Mouse (Mus musculus) cerebellum, postnatal 36 days (tissue): ENCODE measurements at regions not wholly inside any gene's neighbourhood (a gene's known extent, or its start where the extent isn't known, plus 50 kb on each side); places are given as distances from the start of the nearest gene placed in this dataset.

Experiments
- DNase-seq, 2 experiments: peaks; one replicate each; pipeline ENCODE4 v3.0.0; 2021 to 2022; ENCODE audit warnings: mixed read lengths in 2 of 2

DNA sequence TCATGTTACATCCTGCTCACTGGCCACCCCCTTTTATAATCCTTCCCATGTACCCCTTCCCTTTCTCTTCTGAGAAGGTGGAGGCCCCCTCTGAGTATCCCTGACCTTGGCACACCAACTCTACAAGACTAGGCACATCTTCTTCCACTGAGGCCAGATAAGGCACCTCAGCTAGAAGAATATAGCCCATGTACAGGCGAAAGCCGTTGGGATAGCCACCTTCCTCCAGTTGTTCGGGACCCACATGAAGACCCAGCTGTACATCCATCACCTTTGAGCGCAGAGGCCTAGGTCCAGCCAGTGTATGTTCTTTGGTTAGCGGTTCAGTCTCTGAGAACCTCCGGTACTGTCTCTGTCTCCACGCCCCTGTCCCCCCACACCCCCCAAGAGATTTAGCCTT lies 189.9 kb downstream of the Spry2 start:
- no peak for DNase-seq

DNA sequence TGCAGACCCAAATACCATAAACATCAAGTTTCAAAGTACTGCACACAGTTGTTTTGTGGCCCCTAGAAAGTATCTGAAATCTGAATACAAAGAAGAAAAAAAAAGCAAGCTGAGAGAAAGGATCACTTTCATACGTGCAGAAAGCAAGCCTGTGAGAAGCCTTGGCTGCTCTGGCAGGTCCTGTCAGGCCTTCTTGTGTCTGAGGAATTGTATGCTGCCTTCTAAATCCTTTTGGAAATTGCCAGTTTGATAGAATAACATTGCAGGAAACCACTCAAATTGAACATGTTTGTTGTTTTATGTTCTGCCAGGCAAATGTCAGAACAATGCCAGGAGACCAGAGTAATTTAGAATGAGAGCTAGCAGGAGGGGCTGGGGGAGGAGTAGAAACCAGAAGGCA lies 198.0 kb downstream of the Spry2 start:
- DNase-seq = no peak

DNA sequence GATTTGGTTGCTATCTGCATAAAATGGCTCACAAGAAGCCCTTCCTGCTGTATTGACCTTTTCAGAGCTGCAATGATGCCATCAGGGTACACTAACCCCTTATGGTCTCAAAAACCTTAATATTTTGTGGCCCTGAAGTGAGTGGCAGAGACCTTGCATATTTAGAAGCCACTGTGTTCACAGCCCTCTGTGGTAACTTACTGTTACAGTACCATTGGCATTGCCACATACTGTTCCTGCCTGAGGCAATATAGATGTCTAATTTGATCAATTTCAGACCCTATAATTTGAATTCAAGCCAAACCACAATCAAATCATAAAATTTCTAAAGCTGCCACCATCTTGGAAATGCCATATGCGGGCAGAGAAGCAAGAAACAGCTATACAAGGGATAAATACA lies 198.5 kb downstream of the Spry2 start:
- no peak for DNase-seq

DNA sequence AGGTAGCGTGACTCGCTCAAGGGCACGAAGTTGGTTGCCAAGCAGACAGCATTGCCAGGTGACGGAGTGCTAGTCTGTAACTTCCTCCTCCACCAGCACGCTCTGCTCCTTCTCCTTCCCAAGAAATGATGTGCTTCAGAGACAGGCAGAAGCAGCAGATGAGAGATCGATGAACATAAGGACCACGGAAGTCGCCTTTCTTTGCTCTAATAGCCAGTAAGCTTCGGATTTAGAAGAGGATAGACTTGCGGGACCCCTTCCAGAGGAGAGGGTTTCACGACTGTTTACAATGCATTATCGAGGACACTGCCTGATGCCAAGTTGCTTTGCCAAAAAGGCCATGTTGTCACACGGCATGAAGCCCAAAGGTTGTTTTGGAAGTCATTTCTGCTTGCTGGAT lies 199.2 kb downstream of the Spry2 start:
- peak; percentile 77 to 86 for DNase-seq

DNA sequence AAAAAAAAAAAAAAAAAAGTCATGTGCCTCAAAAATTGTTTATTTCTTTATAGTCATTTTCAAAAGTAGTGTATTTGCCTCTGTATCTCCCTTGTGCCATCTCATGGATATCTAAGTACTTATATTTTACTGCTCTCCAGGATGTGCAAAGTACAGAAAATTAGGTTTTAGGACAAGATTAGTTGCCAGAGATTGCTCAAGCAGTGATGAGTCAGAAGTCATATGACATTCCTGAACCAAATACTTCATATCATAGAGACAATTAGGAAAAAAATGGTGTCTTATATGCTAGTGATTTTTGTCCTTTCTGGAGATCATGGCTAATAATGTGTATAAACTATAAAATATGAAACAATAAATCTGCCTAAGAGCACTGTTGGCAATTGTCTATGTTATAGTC lies 201.7 kb downstream of the Spry2 start:
- no peak for DNase-seq

DNA sequence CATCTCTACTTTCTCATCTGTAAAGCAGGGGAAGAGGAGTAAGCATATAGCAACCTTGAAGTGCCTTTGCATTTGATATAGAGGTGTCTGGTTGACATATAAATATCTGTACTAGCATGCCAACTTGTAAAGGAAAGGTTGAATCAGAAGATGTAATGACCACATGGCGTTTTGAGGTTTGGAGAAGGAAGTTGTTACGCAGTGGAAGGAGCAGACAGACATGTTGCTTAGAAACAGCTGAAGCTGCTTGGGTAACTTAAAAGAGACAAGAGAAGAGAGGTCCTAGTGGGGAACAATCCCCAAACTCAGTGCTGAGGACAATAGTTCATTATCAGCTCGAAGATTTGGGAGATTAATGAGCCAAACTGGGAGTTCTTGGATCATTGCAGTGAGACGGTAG lies 202.9 kb downstream of the Spry2 start:
- DNase-seq = no peak

DNA sequence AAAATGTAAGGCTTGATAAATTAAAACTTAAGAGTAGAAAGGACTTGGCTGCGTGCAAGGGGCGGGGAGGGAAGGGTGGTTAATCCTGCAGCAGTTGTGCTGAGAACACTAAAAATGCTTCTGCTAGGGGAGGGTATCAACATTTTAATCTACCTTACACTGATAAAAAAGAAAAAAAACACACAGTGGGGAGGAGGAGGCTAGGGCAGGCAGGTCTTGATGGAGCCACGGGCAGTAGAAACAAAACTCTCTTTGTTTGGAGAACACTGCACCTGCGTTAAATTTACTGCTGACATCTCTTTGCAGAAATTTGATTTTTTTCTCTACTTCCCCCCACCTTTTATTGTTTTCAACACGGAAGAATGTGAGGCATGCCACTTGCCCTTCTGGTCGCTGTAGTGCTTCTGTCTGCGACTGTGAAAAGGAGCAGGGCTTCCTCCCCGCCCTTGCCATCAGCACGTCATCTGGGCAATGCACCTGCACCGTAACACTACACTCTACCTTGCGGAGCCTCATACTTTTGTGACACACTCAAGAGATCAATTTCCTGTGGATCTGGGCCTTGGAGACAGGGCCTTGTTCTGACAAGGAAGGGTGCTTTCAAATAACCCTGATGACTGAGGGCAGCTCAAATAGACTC lies 211.7 kb downstream of the Spry2 start:
- no peak for DNase-seq

DNA sequence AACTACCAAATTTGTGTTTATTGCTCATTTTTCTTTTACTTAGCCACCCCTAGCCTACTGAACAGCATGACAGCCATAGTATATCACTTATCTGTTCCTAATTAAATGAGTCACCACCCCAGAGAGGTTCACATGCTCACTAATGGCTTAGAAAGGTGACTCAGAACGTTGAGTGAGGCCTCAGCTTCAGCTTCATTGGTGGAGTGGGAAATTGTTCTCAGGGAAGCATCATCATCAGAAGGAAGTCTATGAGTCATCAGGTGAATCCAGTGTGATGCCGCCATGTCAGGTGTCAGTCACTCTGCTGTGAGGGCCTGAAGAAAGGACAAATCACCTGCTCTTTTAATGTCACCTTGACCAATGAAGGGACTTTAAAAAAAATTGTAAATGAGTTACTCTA lies 212.3 kb downstream of the Spry2 start:
- no peak for DNase-seq

DNA sequence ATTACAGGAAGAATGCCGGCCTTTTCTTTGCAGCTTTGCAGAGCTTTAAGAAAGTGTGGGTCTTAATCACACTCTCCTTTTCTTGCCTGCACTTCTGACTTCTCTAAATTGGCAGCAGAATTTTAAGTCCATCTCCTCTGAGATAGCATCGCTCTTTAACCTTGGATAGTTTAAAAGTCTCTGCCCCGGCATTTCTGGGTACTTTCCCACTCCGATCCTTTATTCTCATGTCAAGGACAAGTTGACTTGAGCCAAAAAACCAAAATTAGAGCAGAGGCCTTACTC lies 220.0 kb downstream of the Spry2 start:
- DNase-seq = peak in 1 of 2 experiments; percentile 40

DNA sequence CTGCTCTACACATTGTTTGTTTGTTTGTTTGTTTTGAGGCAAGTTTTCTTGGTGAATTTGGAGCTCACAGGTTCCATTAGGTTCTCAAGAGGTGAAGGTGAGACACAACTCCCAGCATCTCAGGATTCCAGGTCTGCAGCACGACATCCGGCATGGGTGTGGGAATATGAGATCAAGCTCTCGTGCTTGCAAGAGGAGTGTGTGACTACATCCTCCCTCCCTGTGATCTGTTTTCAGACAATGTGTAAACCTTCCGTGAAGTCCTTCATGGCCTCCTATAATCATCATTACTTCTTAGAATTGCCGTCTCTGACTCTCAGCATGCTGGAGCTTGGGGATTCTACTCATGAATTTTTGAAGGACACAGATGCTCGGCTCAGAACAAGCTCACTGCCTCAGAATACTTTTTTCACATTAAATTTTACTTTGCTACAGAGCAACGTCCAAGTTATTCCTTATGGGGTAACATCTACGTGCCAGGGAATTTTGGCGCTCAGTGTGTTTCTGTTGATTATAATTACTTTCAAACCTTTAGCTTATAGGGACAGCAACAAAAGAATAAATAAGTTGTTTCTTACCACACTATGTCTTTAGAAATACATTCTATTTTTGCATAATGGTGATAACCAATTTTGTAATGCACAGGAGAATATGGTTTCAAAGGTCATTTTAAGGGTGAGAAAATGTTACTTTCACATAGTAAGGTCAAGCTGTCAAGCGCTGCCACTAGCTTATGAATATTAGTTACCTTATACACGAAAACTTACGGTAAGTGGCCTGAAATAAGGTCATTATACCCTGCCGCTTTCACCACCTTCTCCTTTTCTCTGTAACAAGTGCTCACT lies 220.6 kb downstream of the Spry2 start:
- no peak for DNase-seq

DNA sequence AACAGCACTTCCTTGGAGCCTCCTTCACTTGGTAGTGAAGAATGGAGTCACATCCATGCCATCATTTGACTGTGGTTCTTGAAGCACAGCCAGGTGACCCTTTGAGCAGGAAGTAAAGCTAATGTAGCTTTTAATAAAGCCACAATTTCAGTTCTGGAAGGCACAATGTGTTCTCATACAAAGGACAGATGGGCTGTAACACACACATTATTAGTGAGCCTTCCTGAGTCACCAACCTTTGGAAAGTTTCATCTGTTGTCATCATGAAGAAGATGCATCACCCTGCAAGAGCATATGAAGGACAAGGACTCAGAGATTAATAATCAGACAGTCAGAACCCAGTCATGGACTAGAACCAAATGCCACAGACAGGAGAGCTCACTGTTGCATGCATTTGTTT lies 221.6 kb downstream of the Spry2 start:
- no peak for DNase-seq

DNA sequence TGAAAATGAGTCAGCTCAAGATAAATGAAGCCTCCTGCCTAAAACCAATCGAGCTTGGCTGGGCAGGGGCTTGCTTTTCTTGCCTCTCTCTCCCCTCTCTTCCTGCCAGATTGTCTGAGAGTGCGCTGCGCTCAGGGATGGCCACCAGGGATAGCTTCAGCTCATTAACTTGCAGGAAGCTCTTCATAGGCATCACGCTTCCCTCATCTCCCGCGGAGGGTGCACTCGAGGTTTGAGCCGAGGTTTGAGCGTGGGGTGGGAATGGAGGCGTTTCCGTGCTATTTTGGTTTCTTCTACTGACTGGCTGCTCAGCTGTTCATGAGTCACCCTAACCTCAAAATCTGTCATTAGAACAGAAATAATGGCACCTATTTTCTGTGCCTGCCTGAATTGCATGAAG lies 227.7 kb downstream of the Spry2 start:
- DNase-seq = peak; percentile 77 to 78

DNA sequence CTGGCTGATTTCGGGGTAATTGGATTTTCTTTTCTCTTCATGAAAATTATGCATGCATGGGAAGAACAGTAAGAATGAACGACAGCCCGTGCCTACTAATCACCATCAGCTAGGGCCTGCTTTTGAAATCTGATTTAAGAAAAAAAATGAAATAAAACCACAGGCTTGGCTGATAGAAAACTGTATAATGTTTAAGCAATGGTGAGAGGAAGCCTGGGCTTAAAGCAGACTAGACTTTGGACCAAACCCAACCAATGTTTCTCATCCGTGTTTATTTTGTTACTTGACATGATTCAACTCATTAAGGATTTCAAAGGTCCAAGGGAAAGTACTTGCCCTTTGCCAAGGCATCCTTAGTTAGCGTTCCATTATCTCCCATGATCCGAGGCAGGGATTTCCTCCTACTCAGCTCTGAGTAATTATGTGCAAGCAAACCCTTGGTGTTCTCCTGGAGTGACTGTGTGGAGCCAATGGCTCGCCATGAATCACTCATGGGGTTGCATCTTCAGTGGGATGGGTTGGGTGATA lies 231.9 kb downstream of the Spry2 start:
- DNase-seq = no peak

DNA sequence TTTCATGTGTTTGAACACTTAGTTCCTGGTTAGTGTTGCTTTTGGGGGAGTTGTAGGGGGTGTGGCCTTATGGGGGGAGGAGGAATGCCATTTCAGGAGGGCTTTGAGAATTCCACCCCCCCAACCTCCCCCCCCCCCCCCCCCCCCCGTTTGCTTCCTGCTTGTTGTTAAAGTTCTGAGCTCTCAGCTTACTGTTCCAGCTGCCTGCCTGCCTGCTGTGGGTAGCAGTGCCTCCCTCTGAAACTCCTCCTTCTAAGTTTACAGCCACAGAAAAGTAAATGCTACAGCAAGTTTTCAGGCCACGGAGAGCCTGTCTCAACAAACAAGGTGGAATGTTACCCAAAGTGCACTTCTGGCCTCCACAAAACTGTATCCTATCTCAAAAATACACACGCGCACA lies 233.1 kb downstream of the Spry2 start:
- no peak for DNase-seq

DNA sequence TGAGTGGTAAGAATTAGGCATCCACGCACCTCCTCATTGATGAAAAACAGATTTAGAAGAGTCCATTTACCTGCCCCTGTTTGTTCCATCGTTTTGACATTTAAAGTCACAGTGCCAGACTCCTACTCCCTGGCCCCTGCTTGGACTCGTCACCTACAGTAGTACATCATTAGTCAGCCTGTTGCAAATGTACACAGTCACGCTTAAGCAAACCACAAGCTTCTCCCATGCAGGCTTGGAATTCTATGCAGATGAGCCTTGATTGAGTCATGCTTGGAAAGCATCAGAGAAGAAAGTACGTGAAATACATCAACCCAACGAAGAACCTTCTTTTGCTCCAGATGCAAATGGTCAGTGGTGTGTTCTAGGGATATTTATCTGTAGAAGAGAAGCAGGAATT lies 233.8 kb downstream of the Spry2 start:
- DNase-seq = no peak

DNA sequence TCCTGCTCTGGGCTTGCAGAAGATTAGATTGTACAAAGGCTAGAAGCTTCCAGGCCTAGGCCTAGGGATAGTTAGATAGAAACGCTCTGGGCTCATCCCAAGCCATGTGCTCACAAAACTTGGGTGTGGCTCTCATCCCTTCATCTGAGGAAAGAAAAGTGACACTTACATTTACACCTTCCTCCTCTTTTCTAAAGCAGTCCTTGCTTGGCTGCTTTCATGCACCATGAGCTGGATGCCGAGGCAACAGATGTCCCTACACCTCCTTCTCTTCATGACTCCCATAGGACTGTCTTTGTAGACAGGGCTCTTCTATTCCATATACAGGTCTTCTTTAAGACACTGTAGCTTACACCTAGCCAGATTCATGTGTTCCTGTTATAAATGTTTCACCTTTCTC lies 238.3 kb downstream of the Spry2 start:
- DNase-seq = no peak

DNA sequence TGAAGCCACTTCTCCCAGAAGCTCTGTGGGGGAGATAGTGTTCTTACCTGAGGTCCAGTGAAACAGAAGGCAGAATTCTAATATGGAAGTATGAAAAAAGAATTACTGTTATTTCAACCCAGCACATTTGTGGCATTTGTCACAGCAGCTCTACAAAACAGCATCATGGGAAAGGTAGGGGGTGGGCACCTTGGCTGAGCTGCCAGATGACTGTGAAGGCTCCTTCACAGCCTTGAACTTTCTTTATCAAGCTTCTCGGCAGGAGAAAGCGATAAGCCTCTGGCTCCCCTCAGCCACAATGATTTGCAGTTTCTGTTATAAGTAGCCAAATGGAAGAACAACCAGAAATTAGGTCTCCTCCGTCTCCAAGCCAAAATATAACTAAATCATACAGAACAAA lies 249.5 kb downstream of the Spry2 start:
- DNase-seq = no peak

DNA sequence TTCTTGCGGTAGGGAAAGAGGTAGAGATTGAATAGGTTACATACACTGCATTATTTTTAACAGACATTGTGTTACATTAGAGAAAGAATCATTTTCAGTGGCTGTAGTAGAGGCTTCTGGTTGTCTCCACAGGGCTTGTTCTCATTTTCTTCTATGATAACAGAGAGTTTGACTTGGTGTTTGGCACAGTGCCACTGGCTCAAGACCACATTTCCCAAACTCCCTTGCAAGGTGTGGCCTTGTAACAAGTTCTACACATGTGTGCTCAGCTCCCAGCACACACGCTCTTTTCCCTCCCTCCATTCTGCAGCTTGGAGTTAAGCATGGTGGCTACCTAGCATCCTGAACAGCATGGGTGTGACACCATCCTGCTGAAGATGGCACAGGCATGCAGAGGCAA lies 252.2 kb downstream of the Spry2 start:
- no peak for DNase-seq

DNA sequence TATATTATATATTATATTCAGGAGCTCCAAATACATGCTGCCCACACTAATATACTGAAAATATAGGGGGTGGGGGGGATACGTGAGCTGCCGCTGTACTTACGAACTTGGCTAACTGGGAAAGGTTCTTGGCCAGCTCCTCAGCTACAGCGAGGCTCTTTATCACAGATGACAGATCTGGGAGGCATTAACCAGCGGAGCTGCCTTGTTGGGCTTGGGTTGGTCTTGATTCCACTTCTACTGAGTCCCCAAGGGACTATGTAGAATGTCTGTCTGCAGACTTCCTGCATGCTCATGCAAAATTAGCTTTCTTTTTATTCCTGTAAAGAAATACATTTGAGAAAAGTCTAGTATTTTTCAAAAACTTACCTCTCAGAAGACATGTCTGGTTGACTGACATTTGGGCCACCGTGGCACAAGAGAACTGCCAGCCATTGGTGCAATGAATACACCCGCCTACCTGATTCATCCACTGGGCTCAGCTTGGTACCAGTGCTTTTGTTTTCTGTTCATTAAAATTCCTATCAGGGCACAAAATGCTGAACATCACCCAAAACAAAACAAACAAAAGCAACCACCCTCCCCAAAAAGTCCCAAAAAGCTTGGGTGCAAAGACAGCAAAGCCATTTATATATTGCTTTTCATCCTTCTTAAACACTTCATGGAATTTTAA lies 253.2 kb downstream of the Spry2 start:
- no peak for DNase-seq

DNA sequence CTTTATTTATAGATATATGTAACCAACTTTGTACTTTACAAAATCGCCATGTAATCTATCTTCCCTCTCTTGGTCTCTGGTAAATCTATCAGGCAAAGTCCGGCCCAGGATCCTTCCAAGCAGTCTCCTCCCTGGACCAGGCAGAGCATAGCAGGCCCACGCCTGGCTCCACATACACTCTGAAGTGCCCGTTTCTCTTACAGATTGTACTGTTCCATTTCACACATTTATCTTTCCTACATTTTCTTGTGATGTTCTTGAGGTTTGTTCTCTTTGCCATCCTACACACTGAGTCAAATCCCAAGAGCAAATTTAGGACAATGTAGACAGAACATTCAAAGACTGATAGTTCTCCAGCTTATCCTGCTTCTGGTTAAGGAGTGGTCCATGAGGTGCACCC lies 264.3 kb downstream of the Spry2 start:
- DNase-seq = no peak

DNA sequence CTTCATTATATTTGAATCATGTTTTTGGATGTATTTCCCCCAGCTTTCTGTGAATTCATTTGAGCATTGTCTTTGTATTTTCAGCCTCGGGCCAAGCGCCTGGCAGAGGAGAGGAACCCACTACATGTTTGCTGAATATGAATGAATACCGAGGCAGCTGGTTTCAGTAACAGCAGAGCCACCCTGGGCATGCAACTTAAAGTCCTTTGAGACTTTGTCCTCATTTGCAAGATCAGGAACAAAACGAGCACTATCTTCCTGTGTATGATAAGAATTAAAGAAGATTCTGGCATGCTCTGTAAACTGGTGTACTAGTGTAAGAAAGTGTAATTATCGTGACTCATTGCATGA lies 265.0 kb downstream of the Spry2 start:
- no peak for DNase-seq

DNA sequence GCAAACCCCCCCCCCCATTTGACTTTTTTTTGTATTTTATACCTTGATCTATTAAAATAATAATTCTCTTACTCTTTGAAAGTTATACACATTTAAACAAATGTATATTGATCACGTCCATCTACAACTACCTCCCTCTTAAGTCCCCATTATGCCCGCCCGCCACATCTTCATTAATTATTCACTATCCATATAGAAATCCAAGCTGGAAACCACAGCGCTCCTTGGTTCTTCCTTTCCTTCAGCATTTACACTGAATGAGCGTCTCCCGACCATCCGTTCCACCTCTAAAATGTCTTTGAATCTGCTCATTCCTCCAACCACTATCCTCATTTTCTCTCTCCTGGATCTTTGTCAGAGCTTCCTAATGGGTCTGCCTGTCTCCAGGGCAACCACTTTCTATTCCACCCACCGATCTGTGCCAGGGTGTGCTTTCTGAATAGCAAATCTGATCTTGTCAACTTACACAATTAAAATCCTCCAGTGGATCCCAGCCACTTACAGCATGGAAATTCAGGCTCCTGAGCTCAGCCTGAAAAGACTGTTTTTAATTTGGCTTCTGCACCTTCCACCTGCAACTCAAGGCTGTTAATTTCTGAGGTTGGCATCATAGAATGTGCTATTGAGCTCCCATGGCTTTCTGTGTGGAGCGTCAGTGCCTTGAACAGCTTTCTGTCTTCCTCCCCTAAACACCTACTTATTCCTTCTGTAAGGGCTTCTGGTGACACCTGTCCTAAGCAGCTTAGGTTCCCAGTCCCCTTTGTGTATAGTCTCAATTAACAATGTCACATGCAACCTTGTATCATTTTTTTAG lies 265.5 kb downstream of the Spry2 start:
- peak in 1 of 2 experiments; percentile 20 for DNase-seq

DNA sequence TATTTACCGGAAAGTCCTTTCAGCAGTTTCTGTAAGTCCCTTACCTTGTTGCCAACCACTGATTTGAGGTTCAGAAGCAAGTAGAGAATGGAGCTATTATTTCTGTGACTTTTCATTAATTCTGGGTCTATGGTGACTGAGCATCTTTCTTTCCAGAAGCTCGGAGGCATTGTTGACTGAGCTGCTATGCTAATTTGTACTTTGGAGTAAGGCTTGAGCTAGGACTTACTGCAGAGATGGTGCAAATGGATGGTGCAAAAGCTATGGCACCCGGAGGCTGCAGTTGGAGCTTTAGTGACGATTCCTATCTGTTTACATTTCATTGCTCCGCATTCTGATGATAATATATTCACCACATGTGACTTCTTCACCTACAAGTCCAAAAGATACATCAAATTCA lies 266.2 kb downstream of the Spry2 start:
- DNase-seq = no peak
